Mouse (Mus musculus): ENCODE measurements at regions not wholly inside any gene's neighbourhood (a gene's known extent, or its start where the extent isn't known, plus 50 kb on each side); places are given as distances from the start of the nearest gene placed in this dataset.

GRCm38 (mm10) chr13:110696549-110696948 lies 301.7 kb downstream of the Plk2 start:
- no peak for ATAC-seq (replicated peaks in 1 of 2; ENCODE audit: insufficient read depth in 1 of 2, low FRiP score in 2 of 2, low TSS enrichment in 1 of 2, low read depth in 1 of 2, poor library complexity in 2 of 2, severe bottlenecking in 2 of 2)

DNA sequence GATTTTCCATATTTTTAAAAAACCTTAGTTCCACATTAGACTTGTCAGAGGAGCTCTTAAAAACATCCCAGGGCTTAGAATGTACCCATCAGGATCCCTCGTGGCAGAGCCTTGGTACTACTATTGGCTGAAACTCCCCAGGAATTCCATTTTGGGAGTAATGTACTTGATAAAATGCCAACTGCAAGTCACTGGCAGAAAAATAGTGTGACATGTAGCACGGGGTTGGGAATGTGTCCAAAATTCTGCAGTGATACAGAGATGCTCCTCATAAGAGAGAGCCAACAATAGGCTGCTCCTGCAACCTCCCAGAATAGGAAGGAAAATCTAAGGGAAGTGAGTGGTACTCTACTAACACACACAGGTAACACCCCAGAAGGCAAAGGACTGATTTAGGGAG lies 309.4 kb downstream of the Plk2 start:
- ATAC-seq (replicated peaks in 1 of 2; ENCODE audit: insufficient read depth in 1 of 2, low FRiP score in 2 of 2, low TSS enrichment in 1 of 2, low read depth in 1 of 2, poor library complexity in 2 of 2, severe bottlenecking in 2 of 2): no peak

DNA sequence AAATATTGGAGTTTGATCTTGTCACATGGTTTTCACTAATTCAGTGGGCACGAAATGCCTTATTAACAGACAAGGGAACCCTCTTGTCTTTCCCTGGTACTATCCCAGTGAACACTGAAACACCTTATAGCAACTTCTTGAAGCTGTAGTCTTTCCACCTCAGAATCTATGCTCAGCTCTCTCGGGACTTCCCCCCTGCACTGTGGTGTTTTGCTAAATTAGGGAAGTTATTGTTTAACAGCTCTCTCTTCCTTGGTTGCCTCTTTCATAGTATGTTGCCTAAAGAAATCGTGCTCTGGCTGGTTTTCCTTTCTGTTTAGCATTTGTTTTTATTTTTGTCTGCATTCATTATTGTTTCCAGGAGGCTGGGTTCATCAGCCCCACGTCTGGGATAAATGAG lies 316.0 kb downstream of the Plk2 start:
- peak; percentile 46 to 64; a peak in 2 of 4 replicates for ATAC-seq (replicated peaks in 1 of 2; ENCODE audit: insufficient read depth in 1 of 2, low FRiP score in 2 of 2, low TSS enrichment in 1 of 2, low read depth in 1 of 2, poor library complexity in 2 of 2, severe bottlenecking in 2 of 2)

DNA sequence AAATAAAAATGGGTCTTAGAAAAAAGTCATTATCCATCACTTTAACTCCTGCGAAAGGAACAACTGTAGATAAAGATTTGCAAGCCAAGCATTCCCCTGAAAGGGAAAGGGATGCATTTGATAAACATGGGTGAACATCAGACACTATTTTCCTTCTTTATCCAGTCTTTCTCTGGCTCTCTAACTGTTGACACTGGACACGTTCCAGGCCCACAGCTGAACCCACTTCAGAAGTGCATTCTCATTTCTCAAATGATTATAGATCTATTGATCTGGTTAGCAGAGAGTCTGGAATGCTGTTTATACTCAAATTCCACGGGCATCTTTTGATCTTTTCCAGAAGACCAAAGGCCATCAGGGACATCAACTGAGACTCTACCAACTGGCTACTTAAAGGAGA lies 317.7 kb downstream of the Plk2 start:
- no peak for ATAC-seq (replicated peaks in 1 of 2; ENCODE audit: insufficient read depth in 1 of 2, low FRiP score in 2 of 2, low TSS enrichment in 1 of 2, low read depth in 1 of 2, poor library complexity in 2 of 2, severe bottlenecking in 2 of 2)

DNA sequence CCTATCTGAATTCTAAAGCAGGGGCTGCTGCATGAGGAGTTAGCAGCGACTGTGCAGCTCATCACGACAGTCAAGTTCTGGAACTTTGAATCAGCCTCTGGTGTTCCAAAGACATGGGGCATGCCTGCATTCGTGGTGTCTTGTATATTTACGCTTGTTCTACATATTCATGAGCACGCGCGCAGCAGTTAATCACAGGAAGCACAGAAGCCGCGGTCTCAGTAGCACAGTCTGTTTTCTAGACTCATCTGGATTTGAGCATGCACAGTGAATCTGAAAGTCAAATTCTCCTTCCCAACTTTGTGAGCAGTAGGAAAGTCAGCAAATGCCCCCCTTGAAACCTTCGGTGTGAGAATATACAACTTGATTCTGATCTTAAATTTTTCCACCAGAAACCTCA lies 327.3 kb downstream of the Plk2 start:
- ATAC-seq (replicated peaks in 1 of 2; ENCODE audit: insufficient read depth in 1 of 2, low FRiP score in 2 of 2, low TSS enrichment in 1 of 2, low read depth in 1 of 2, poor library complexity in 2 of 2, severe bottlenecking in 2 of 2): no peak

GRCm38 (mm10) chr13:110722752-110723151 lies 327.9 kb downstream of the Plk2 start:
- ATAC-seq (replicated peaks in 1 of 2; ENCODE audit: insufficient read depth in 1 of 2, low FRiP score in 2 of 2, low TSS enrichment in 1 of 2, low read depth in 1 of 2, poor library complexity in 2 of 2, severe bottlenecking in 2 of 2): no peak

DNA sequence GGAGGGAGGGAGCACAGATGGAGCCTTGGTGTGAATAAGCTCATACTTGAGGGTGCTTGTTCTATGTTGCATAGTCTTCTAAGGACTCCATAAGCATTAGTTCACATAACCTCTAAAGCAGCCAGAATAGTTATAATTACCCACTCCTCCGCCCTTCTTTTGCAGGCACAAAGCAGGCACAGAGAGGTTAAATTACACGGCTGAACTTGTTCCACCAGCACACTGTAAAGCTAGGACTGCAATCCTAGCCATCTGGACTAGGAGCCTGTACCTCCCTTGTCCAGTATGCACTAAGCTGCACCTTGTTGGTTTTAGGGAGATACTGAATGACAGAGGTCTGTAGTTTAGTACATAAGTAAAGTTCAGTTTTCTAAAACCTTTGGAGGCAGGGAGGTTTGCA lies 330.0 kb downstream of the Plk2 start:
- no peak for ATAC-seq (replicated peaks in 1 of 2; ENCODE audit: insufficient read depth in 1 of 2, low FRiP score in 2 of 2, low TSS enrichment in 1 of 2, low read depth in 1 of 2, poor library complexity in 2 of 2, severe bottlenecking in 2 of 2)

GRCm38 (mm10) chr13:110725821-110726220 lies 331.0 kb downstream of the Plk2 start:
- no peak for ATAC-seq (replicated peaks in 1 of 2; ENCODE audit: insufficient read depth in 1 of 2, low FRiP score in 2 of 2, low TSS enrichment in 1 of 2, low read depth in 1 of 2, poor library complexity in 2 of 2, severe bottlenecking in 2 of 2)

DNA sequence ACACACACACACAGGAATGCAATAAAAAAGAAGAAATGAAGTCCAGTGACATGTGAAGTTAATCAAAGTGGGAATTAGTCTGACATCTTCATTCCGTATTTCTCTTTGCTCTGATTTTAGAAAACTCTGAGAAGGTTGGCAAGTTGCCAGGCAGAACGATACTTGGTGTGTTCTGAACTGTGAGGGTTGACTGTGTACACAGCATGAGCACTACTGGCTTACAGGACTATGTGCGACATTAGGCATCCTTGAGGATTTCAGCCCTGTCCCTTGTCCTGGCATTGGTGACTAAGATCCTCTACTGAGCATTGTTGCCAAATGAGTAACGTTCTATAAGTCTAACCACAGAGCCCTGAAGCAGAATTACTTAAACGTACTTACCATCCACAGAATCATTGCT lies 340.7 kb downstream of the Plk2 start:
- no peak for ATAC-seq (replicated peaks in 1 of 2; ENCODE audit: insufficient read depth in 1 of 2, low FRiP score in 2 of 2, low TSS enrichment in 1 of 2, low read depth in 1 of 2, poor library complexity in 2 of 2, severe bottlenecking in 2 of 2)

GRCm38 (mm10) chr13:110741576-110742206 lies 346.8 kb downstream of the Plk2 start:
- ATAC-seq (replicated peaks in 1 of 2; ENCODE audit: insufficient read depth in 1 of 2, low FRiP score in 2 of 2, low TSS enrichment in 1 of 2, low read depth in 1 of 2, poor library complexity in 2 of 2, severe bottlenecking in 2 of 2): no peak

DNA sequence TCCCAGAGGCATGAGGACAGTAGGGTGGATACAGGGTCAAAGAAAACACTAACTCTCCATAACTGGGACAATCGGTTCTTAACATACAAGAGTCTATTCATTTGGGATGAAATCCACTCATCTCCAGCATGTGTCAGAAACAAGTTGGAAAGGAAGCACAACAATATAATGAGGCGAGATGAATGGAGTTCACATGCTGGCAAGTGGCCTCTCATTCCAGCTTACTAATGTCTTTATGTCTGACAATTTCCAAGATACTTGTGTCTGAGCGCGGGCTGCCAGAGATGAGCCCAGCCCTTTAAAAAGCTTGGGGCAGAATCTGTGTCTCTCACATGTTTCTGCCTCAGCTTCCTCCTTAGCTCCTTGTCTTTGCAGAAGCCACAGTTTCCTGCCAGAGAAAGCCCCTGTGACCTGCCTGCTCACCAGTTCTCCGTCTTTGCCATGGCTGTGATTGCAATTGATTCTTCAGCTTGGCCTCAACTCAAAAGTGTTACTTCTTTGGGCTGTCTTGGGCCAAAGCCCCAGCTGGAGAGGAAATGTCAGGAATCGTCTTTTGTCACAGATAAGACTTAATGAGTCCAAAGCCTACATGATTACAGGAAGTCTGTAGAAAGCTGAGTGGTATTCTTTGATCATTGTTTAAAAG lies 352.5 kb downstream of the Plk2 start:
- ATAC-seq (replicated peaks in 1 of 2; ENCODE audit: insufficient read depth in 1 of 2, low FRiP score in 2 of 2, low TSS enrichment in 1 of 2, low read depth in 1 of 2, poor library complexity in 2 of 2, severe bottlenecking in 2 of 2): peak; percentile 56 to 75

- no peak for ATAC-seq (replicated peaks in 1 of 2; ENCODE audit: insufficient read depth in 1 of 2, low FRiP score in 2 of 2, low TSS enrichment in 1 of 2, low read depth in 1 of 2, poor library complexity in 2 of 2, severe bottlenecking in 2 of 2)
Measured at GRCm38 (mm10) chr13:110752746-110753145, 357.9 kb downstream of the Plk2 start.

GRCm38 (mm10) chr13:110754548-110754947 lies 359.7 kb downstream of the Plk2 start:
- ATAC-seq (replicated peaks in 1 of 2; ENCODE audit: insufficient read depth in 1 of 2, low FRiP score in 2 of 2, low TSS enrichment in 1 of 2, low read depth in 1 of 2, poor library complexity in 2 of 2, severe bottlenecking in 2 of 2): no peak

DNA sequence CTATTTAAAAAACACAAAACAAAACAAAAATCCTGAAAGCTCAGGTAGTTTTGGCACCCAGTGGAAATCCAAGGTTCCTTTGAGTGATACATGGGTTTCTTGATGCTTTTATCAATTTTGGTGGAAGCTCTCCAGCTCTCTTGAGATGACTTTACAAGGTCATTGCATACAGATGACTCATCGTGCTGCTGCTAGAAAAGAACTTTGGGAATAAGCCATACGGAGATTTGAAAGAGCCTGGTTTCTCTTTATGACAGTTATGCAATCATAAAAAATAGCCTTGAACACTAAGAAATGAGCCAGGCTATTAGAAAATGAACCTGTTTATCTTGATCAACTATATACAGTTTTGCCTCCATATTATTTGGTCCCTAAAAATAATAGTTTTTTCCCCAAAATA lies 362.0 kb downstream of the Plk2 start:
- no peak for ATAC-seq (replicated peaks in 1 of 2; ENCODE audit: insufficient read depth in 1 of 2, low FRiP score in 2 of 2, low TSS enrichment in 1 of 2, low read depth in 1 of 2, poor library complexity in 2 of 2, severe bottlenecking in 2 of 2)

GRCm38 (mm10) chr13:110769210-110769609 lies 374.4 kb downstream of the Plk2 start:
- no peak for ATAC-seq (replicated peaks in 1 of 2; ENCODE audit: insufficient read depth in 1 of 2, low FRiP score in 2 of 2, low TSS enrichment in 1 of 2, low read depth in 1 of 2, poor library complexity in 2 of 2, severe bottlenecking in 2 of 2)

DNA sequence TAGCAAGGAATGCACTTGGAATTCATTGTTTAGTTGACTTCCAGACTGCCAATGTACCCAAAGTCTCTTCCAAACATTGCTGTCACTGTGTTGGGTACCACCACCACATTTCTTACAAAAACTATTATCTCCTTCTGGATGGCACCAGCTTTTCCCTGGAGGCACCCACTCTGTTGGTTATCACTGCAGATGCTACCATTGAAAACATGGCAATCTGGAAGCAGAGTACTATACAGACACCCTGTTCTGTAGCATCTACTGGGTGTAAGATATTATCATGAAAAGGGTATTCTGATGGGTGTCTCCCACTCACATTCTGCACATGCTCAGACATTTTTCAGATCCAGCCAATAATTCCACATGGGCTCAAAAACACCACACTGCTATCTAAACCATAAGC lies 380.4 kb downstream of the Plk2 start:
- no peak for ATAC-seq (replicated peaks in 1 of 2; ENCODE audit: insufficient read depth in 1 of 2, low FRiP score in 2 of 2, low TSS enrichment in 1 of 2, low read depth in 1 of 2, poor library complexity in 2 of 2, severe bottlenecking in 2 of 2)

- no peak for ATAC-seq (replicated peaks in 1 of 2; ENCODE audit: insufficient read depth in 1 of 2, low FRiP score in 2 of 2, low TSS enrichment in 1 of 2, low read depth in 1 of 2, poor library complexity in 2 of 2, severe bottlenecking in 2 of 2)
Measured at GRCm38 (mm10) chr13:110784162-110784785, 389.4 kb downstream of the Plk2 start.

DNA sequence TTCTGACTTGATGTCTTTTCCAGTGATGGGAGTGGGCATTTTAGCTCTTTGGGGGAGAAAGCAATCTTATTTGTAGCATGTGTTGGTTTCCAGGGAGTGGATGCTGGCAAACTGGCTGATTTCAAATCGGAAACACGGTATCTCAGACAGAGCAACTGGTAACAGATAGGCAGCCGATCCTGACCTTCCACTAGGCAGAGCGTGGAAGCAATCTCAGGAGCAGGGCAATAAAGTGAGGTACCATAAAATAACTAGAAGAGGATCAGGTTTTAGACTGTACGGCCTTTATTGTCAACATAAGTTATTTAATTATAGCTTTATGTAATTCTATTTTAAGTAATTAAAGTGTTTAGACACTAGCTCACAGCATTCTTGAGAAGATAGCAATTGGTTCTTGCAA lies 390.0 kb downstream of the Plk2 start:
- no peak for ATAC-seq (replicated peaks in 1 of 2; ENCODE audit: insufficient read depth in 1 of 2, low FRiP score in 2 of 2, low TSS enrichment in 1 of 2, low read depth in 1 of 2, poor library complexity in 2 of 2, severe bottlenecking in 2 of 2)

DNA sequence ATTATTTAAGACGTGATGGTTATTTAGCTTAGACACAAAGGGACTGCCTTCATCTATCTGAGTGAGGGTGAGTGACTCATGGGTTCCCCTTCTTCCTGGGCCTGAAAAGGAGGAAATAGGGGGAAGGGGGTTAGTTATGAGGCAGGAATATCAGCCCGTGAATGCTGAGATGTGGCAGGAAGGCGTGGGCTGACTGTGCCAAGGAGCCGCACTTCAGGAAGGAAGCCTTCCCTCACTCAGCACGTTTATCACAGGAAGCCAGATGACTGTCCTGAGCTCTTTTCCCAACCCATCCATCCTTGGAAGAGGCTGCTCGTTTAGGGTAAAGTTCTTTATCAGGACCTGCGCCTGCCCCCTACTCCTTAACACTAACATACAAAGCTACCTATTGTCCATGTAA lies 403.5 kb downstream of the Plk2 start:
- peak in 1 of 2 experiments; percentile 21; a peak in 1 of 4 replicates for ATAC-seq (replicated peaks in 1 of 2; ENCODE audit: insufficient read depth in 1 of 2, low FRiP score in 2 of 2, low TSS enrichment in 1 of 2, low read depth in 1 of 2, poor library complexity in 2 of 2, severe bottlenecking in 2 of 2)

All from hematopoietic stem cell, adult 5-6 weeks (primary cell).